Mouse (Mus musculus) liver, embryonic 11.5 days (tissue): ENCODE data around the gene Cys1. TPM values are rescaled to one million over a fixed set of nuclear protein-coding genes. Genes with fewer than 3 reads are reported as not detected.
A peak's percentile ranks its signal among the peaks of the same experiment; 100 is the strongest.

Experiments used
- ATAC-seq: fragments of 200-750 bp; cut with Nextera tagmentation; replicated peaks from 2 replicates; pipeline ENCODE4 v1.8.0; 2017; ENCODE audit warnings: moderate number of reproducible peaks, mild to moderate bottlenecking, moderate TSS enrichment, moderate library complexity; ENCODE audit not compliant: low FRiP score
- DNase-seq: peaks from one replicate; pipeline ENCODE4 v3.0.0-alpha.2; 2017; ENCODE audit warnings: low spot score
- H3K27ac ChIP-seq: fragments of 300-500 bp; sonication (generic); 2 replicates; pipeline ENCODE4 v1.5.1; 2014; ENCODE audit warnings: mild to moderate bottlenecking, low read depth, low read length, control low read depth
- H3K27me3 ChIP-seq: fragments of 300-500 bp; sonication (generic); replicated peaks from 2 replicates; pipeline ENCODE4 v1.6.1; 2014; ENCODE audit warnings: low read length, mixed read lengths; ENCODE audit not compliant: control insufficient read depth, insufficient read depth
- H3K36me3 ChIP-seq: fragments of 300-500 bp; sonication (generic); 2 replicates; pipeline ENCODE4 v1.6.1; 2014; ENCODE audit warnings: mild to moderate bottlenecking, low read length, moderate library complexity, mixed read lengths; ENCODE audit not compliant: control insufficient read depth, insufficient read depth
- H3K4me1 ChIP-seq: fragments of 300-500 bp; sonication (generic); replicated peaks from 2 replicates; pipeline ENCODE4 v1.6.1; 2014; ENCODE audit warnings: low read length, mixed read lengths; ENCODE audit not compliant: control insufficient read depth, insufficient read depth
- H3K4me2 ChIP-seq: fragments of 300-500 bp; sonication (generic); 2 replicates; pipeline ENCODE4 v1.6.1; 2014; ENCODE audit warnings: mild to moderate bottlenecking, control low read depth, moderate library complexity
- H3K4me3 ChIP-seq: fragments of 300-500 bp; sonication (generic); 2 replicates; pipeline ENCODE4 v1.5.1; 2014; ENCODE audit warnings: low read depth, low read length, control low read depth
- H3K9ac ChIP-seq: fragments of 300-500 bp; sonication (generic); 2 replicates; pipeline ENCODE4 v1.6.1; 2014; ENCODE audit warnings: low read depth, low read length, control low read depth
- H3K9me3 ChIP-seq: fragments of 300-500 bp; sonication (generic); 2 replicates; pipeline ENCODE4 v1.6.1; 2016; ENCODE audit warnings: low read length, inconsistent platforms, mixed read lengths; ENCODE audit not compliant: control insufficient read depth
- WGBS: fragments of 180-500 bp; shearing (Covaris S2); extraction: QIAGEN DNeasy Blood & Tissue Kit; methylation state at CpG from one replicate; pipeline ENCODE4 v1.1.7; 2014; 5-methylcytosine and 5-hydroxymethylcytosine counted together
- polyA plus RNA-seq: library from polyadenylated mRNA; unstranded; fragments of >200 nt; fragmentation: Nextera tagmentation; extraction: Ambion mirVana; gene quantifications from 2 replicates; pipeline ENCODE4 v1.2.1, GENCODE M21; 2014

Gene Cys1
- polyA plus RNA-seq, 1 experiment from 2014 or later: 0.49 TPM

DNA sequence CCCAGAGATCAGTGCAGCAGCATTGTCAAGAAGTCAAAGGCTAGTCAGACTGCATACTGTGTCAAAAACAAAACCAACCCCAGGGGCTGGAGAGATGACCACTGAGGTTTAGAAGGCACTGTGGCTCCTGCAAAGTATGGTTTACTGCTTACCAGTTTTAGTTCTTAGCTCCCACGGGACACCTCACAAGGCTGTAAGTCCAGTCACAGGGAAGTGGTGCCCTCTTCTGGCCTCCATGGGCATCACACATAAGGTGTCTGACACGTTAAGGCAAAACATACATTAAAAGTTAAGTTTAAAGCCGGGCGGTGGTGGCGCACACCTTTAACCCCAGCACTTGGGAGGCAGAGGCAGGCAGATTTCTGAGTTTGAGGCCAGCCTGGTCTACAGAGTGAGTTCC is 29.1 kb upstream of the Cys1 start:
- peak overlapping the region; percentile 98; the same call in 1 of the 2 replicates for H3K9ac ChIP-seq
- 76% methylated on average over 5 of the region's 5 CpGs for WGBS
- DNase-seq (no peak), ATAC-seq (no peak)
- peaks cover 28% of the 10 kb centered on the region for H3K36me3 ChIP-seq
- H3K27ac ChIP-seq: peak overlapping the region; percentile 49; the same call in 1 of the 2 replicates
- H3K9me3 ChIP-seq: no peaks in the 10 kb centered on the region
- peaks cover 40% of the 10 kb centered on the region for H3K4me1 ChIP-seq
- peak overlapping the region; percentile 96 for H3K4me3 ChIP-seq
- H3K27me3 ChIP-seq: no peaks in the 10 kb centered on the region
- peak overlapping the region; percentile 91 for H3K4me2 ChIP-seq

DNA sequence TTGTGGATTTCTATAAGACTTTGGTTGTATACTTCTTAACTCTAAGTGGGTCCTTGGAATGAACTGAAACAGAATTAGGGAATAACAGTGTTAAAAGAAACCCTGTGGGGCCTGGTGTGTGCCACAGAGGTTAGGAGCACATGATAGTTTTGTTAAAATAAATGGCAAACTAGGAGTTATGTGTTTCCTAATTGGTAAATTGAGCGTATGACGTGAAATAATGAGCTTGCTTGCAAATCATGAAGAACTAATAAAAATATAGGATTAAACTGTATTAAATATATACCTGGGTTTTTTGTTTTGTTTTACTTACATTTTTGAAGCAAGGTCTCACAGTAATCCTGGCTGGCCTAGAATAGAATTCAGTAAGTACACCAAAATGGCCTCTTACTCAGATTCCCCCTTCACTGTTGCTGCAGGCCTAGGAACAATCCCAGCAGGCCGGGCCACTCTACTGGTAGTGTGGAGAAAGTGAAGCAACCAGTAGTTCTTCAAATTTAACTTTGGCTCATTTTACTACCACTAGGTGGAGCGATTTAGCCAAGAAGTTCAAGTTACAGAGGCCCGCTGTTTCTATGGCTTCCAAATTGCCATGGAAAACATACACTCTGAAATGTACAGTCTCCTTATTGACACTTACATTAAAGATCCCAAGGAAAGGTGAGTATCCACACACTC is 28.4 kb upstream of the Cys1 start:
- peak; percentile 8; the same call in 1 of the 2 replicates for ATAC-seq
- Histone ChIP-seq H3K4me2 (peak overlapping the region; percentile 91), H3K27ac (peak overlapping the region; percentile 91), H3K27me3 (no peaks in the 10 kb centered on the region), H3K36me3 (peaks cover 28% of the 10 kb centered on the region), H3K9ac (peak overlapping the region; percentile 98), H3K4me3 (peak overlapping the region; percentile 96), H3K9me3 (no peaks in the 10 kb centered on the region), H3K4me1 (peaks cover 36% of the 10 kb centered on the region)
- WGBS: 39% methylated on average over 5 of the region's 5 CpGs
- DNase-seq: peak; percentile 46

DNA sequence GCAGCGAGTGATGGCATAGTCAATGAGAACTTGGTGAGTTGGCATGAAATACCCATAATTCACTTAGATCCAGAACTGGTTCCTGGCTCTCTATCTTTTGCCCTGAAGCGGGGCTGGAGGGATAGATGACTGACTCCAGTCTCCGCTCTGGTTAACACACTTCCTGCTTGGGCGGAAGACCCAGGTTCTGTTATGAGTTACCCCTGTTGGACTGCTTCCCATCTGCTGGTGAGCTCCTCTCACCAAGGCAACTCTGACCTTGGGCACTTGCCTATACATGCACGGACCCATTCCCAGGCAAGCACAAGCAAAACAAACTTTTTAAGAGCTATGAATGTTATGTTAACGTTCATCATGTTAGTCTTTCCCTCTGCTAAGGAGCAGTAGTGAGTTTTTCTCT is 27.8 kb upstream of the Cys1 start:
- peaks cover 30% of the 10 kb centered on the region for H3K4me1 ChIP-seq
- ATAC-seq (no peak), DNase-seq (no peak)
- peaks cover 28% of the 10 kb centered on the region for H3K36me3 ChIP-seq
- WGBS: 17% methylated on average over 6 of the region's 6 CpGs
- no peaks in the 10 kb centered on the region for H3K9me3 ChIP-seq
- peak overlapping the region; percentile 91 for H3K4me2 ChIP-seq
- H3K4me3 ChIP-seq: peak overlapping the region; percentile 96
- peak overlapping the region; percentile 98 for H3K9ac ChIP-seq
- H3K27me3 ChIP-seq: no peaks in the 10 kb centered on the region
- H3K27ac ChIP-seq: peak overlapping the region; percentile 91

DNA sequence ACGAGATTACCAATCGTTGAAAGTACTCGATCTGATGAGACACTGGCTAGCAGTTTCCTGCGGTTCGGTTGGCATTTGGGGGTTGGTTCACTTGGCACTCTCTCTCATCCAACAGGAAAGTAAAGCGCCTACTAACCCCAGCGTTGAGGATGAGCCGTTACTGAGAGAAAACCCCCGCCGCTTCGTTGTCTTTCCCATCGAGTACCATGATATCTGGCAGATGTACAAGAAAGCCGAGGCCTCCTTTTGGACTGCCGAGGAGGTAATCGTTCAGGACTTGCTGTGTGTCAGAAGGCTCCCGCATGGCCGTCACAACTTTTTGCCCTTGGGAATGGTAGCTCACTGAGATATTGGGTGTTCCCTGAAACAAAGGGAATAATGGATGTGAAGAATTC is 27.2 kb upstream of the Cys1 start:
- no peaks in the 10 kb centered on the region for H3K27me3 ChIP-seq
- peak overlapping the region; percentile 96 for H3K4me3 ChIP-seq
- DNase-seq (no peak), ATAC-seq (no peak)
- H3K9me3 ChIP-seq: no peaks in the 10 kb centered on the region
- 2% methylated on average over 17 of the region's 17 CpGs for WGBS
- H3K4me1 ChIP-seq: peaks cover 26% of the 10 kb centered on the region
- H3K27ac ChIP-seq: peak overlapping the region; percentile 91
- H3K9ac ChIP-seq: peak overlapping the region; percentile 98
- peaks cover 28% of the 10 kb centered on the region for H3K36me3 ChIP-seq
- H3K4me2 ChIP-seq: peak overlapping the region; percentile 91

DNA sequence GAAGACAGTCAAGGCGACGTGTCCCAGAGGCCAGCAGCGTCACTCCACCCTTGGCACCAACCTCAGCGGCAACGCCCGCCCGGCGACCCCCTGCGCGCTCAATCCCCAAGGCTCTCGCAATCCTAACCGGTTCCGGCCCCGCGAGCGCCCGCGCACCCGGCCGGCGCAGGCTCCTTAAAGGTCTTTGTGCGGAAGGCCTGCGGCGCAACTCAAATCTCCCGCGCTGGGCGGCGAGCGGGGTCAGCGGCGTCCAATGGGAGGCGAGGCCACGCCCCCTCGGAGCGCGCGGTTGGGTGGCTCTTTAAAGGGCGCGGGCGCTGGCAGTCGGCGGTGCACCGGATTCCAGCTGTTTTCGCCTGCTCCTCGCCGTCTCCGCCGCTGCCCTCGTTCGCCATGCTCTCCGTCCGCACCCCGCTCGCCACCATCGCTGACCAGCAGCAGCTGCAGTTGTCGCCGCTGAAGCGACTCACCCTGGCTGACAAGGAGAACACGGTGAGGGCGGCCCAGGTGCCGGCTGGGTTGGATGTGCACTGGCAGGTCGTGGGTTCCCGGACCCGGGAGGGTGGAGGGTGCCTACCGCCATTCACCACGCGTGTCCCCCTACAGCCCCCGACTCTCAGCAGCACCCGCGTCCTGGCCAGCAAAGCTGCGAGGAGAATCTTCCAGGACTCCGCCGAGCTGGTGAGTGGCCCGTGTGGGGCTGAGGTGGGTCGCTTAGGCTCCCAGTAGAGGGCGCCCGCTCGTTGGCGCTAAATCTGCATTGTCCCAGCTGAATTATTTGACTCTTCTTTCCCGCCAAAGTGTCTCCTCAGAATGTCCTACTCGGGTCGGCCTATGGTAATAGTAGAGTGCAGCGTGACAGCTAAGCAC is 26.6 kb upstream of the Cys1 start, which contains the start of gene Rrm2:
Gene Rrm2 (plus strand): TSS at position 288 of the 870 bp plus-strand sequence.
- peak; percentile 86 for ATAC-seq
- Histone ChIP-seq H3K4me2 (peak within 1 kb of the TSS; percentile 91), H3K27ac (peak within 1 kb of the TSS; percentile 91), H3K36me3 (peaks cover 25% of the 10 kb centered on the region), H3K9me3 (no peaks in the 10 kb centered on the region), H3K27me3 (no peaks in the 10 kb centered on the region), H3K9ac (peak within 1 kb of the TSS; percentile 98), H3K4me1 (peaks cover 26% of the 10 kb centered on the region), H3K4me3 (peak within 1 kb of the TSS; percentile 96)
- WGBS: under 1% methylated on average over 83 of the region's 83 CpGs
- DNase-seq: peak; percentile 95

DNA sequence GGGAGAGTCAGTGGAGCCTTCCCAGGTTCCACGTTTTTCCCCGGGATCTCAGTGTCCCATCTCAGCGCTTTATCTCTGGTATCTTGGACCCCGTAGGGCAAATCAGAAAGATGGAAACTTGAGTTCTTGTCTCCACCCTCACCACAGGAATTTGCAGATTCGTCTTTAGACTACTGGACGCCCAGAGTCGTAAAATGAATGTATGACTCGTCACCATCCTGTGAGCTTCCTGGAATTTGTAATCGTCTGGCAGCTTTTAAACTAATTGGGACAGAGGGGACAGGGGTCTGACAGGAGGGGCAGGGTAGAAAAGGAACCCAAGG is 25.8 kb upstream of the Cys1 start:
- peaks cover 30% of the 10 kb centered on the region for H3K4me1 ChIP-seq
- 0% methylated on average over 9 of the region's 9 CpGs for WGBS
- peak; percentile 37 for DNase-seq

DNA sequence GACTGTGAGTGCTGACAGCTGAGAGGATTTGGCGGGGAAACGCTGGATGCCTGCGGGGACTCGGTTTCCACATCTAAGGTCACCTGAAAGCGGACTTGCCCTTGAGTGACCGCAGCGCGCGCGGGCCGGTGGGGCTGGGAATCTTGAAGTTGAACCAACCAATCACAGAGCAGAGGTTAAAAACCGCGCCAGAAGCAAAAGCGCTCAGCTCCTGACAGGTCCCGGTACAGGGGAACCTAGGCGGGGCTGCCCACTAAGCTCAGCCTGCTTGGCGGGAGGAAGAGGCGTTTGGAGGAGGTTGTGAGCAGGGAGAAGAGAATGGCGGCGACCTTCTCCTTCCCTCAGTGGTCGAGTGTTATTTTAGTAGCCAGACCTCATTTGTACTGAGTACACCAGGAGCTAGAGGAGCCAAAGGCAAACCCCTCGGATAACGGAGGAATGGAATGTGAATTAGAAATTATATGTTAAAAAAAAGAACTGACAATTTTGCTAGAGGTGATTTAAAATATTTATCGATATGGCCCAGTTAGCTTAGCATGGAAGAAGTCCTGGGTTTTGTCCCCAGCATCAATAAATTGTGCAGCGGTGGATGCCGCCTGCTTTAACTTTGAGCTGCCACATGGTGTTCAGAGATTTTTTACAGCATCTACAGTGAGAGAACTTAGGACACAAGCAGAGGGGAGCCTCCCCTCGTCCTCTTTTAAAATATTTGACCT is 25.3 kb upstream of the Cys1 start:
- DNase-seq (peak; percentile 82), ATAC-seq (peak; percentile 70)
- Histone ChIP-seq H3K36me3 (peaks cover 16% of the 10 kb centered on the region), H3K4me2 (peak overlapping the region; percentile 91), H3K4me3 (peak overlapping the region; percentile 96), H3K9me3 (no peaks in the 10 kb centered on the region), H3K9ac (peak overlapping the region; percentile 98), H3K4me1 (peaks cover 27% of the 10 kb centered on the region), H3K27ac (peak overlapping the region; percentile 91), H3K27me3 (no peaks in the 10 kb centered on the region)
- WGBS: under 1% methylated on average over 27 of the region's 27 CpGs

More for the DNA sequence above, 25.8 kb upstream of the Cys1 start:
- no peaks in the 10 kb centered on the region for H3K9me3 ChIP-seq
- H3K36me3 ChIP-seq: peaks cover 21% of the 10 kb centered on the region
- H3K4me2 ChIP-seq: peak overlapping the region; percentile 91
- H3K9ac ChIP-seq: peak overlapping the region; percentile 98
- H3K27me3 ChIP-seq: no peaks in the 10 kb centered on the region
- peak overlapping the region; percentile 91 for H3K27ac ChIP-seq
- no peak for ATAC-seq
- peak overlapping the region; percentile 96 for H3K4me3 ChIP-seq

DNA sequence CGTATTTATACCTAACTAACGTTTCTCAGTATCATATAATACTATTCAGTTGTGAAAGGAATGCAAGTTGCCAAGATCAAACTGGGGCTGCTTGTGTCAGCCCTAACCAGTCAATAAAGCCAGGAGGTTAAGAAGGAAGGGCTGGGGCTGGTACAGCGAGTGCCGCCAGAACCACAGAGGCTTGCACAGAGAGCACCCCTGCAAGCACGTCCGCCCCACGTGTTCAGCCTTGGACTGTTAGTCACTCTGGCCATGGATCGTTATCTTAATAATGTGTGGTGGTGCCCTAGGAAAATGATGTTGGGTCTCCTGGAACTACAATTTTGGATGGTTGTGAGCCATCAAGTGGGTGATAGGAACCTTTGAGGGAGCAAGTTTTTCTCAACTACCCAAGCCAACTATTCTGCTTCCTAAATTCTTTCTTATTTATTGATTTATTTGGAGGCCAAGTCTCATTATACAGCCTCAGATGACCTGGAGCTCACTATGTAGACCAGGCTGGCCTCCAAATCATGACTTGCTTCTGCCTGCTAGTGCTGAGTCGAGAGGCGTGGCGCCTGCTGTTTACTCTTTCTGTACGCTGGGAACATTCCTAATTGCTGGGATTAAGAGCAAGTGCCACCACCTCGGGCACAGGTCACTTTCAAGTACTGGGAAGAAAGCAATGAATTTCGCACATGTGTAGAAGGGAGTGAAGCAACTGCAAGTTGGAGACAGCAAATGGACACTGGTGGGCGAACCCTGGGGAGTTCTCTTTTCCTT is 24.1 kb upstream of the Cys1 start:
- WGBS: 75% methylated on average over 15 of the region's 15 CpGs
- Histone ChIP-seq H3K4me2 (peak overlapping the region; percentile 91), H3K27me3 (no peaks in the 10 kb centered on the region), H3K36me3 (peaks cover 7% of the 10 kb centered on the region; the same call in 1 of the 2 replicates), H3K9ac (no peak overlapping the region), H3K4me1 (peaks cover 19% of the 10 kb centered on the region), H3K4me3 (0 out of 2 replicates have a peak overlapping the region, but pooled peaks have one; percentile 96), H3K27ac (peak overlapping the region; percentile 13; the same call in 1 of the 2 replicates), H3K9me3 (no peaks in the 10 kb centered on the region)
- ATAC-seq: no peak
- DNase-seq: no peak
